Mouse (Mus musculus) MEL (cell line): Measurements from ENCODE around the gene Mmp27. TPM values are rescaled to one million over a fixed set of nuclear protein-coding genes. Genes with fewer than 3 reads are reported as not detected.

Experiments used
- DNase-seq: peaks from one replicate; pipeline ENCODE4 v3.0.0; 2011; ENCODE audit warnings: low read depth, low spot score
- H3K27ac ChIP-seq: 2 replicates; pipeline ENCODE4 v1.5.1; 2012; ENCODE audit warnings: low read depth, mild to moderate bottlenecking, control low read depth, low read length, moderate library complexity; ENCODE audit not compliant: control insufficient read depth
- H3K27me3 ChIP-seq, 2 experiments: fragments of 150-350 bp in 1 of 2; sonication (generic) in 1 of 2; 2 replicates each; pipeline ENCODE4 v1.6.1; 2012; ENCODE audit warnings: low read length in 2 of 2, mild to moderate bottlenecking in 2 of 2, improper control_type of control experiment in 1 of 2, moderate library complexity in 1 of 2; ENCODE audit not compliant: insufficient read depth in 2 of 2, control insufficient read depth in 1 of 2
- H3K36me3 ChIP-seq, 2 experiments: 2 replicates each; pipeline ENCODE4 v1.6.1; 2012 to 2014; ENCODE audit warnings: low read length in 2 of 2, improper control_type of control experiment in 1 of 2, inconsistent platforms in 1 of 2, mild to moderate bottlenecking in 1 of 2; ENCODE audit not compliant: insufficient read depth in 2 of 2, control insufficient read depth in 1 of 2
- H3K4me1 ChIP-seq, 2 experiments: fragments of 150-350 bp in 1 of 2; sonication (generic) in 1 of 2; 2 replicates each; pipeline ENCODE4 v1.6.1; 2012; ENCODE audit warnings: low read length in 2 of 2, improper control_type of control experiment in 1 of 2, mild to moderate bottlenecking in 1 of 2; ENCODE audit not compliant: insufficient read depth in 2 of 2, control insufficient read depth in 1 of 2
- H3K4me3 ChIP-seq, 2 experiments: fragments of 150-350 bp in 1 of 2; sonication (generic) in 1 of 2; 2 replicates each; pipeline ENCODE4 v1.5.1; 2012; ENCODE audit warnings: low read depth in 2 of 2, low read length in 2 of 2, mild to moderate bottlenecking in 2 of 2, moderate library complexity in 2 of 2, control low read depth in 1 of 2, improper control_type of control experiment in 1 of 2; ENCODE audit not compliant: control insufficient read depth in 1 of 2, insufficient read depth in 1 of 2
- H3K79me2 ChIP-seq: 2 replicates; pipeline ENCODE4 v1.6.1; 2012; ENCODE audit warnings: mild to moderate bottlenecking, low read length, moderate library complexity; ENCODE audit not compliant: control insufficient read depth, poor library complexity, insufficient read depth
- H3K9ac ChIP-seq: 2 replicates; pipeline ENCODE4 v1.6.1; 2012; ENCODE audit warnings: low read depth, mild to moderate bottlenecking, control low read depth, low read length, moderate library complexity; ENCODE audit not compliant: control insufficient read depth, poor library complexity, severe bottlenecking
- H3K9me3 ChIP-seq: fragments of 150-350 bp; sonication (generic); replicated peaks from 2 replicates; pipeline ENCODE4 v1.6.1; 2012; ENCODE audit warnings: mild to moderate bottlenecking, low read length, improper control_type of control experiment, moderate library complexity; ENCODE audit not compliant: insufficient read depth
- E2F4 ChIP-seq: IDR thresholded peaks from 2 replicates; pipeline ENCODE4 v1.6.1; 2011; ENCODE audit warnings: low read depth, low read length, improper control_type of control experiment, borderline replicate concordance
- ELF1 ChIP-seq: IDR thresholded peaks from 2 replicates; pipeline ENCODE4 v1.6.1; 2014; ENCODE audit warnings: low read depth, mild to moderate bottlenecking, inconsistent platforms, low read length, improper control_type of control experiment, moderate library complexity
- EP300 ChIP-seq, 2 experiments: IDR thresholded peaks; 2 replicates each; pipeline ENCODE4 v1.6.1; 2011; ENCODE audit warnings: improper control_type of control experiment in 2 of 2, low read length in 2 of 2, low read depth in 1 of 2, mild to moderate bottlenecking in 1 of 2
- ETS1 ChIP-seq: IDR thresholded peaks from 2 replicates; pipeline ENCODE4 v1.6.1; 2012; ENCODE audit warnings: low read depth, mild to moderate bottlenecking, inconsistent platforms, low read length, improper control_type of control experiment, moderate library complexity
- GABPA ChIP-seq: IDR thresholded peaks from 2 replicates; pipeline ENCODE4 v1.6.1; 2012; ENCODE audit warnings: low read depth, mild to moderate bottlenecking, inconsistent platforms, low read length, improper control_type of control experiment, moderate library complexity
- GATA1 ChIP-seq: IDR thresholded peaks from 2 replicates; pipeline ENCODE4 v1.6.1; 2011; ENCODE audit warnings: low read depth, low read length, improper control_type of control experiment
- JUND ChIP-seq: IDR thresholded peaks from 2 replicates; pipeline ENCODE4 v1.6.1; 2011; ENCODE audit warnings: low read depth, mild to moderate bottlenecking, improper control_type of control experiment, low read length
- KAT2A ChIP-seq: conservative IDR thresholded peaks from 2 replicates; pipeline ENCODE4 v1.6.1; 2012; ENCODE audit warnings: low read depth, low read length, improper control_type of control experiment, inconsistent platforms
- MAFK ChIP-seq: IDR thresholded peaks from 2 replicates; pipeline ENCODE4 v1.6.1; 2011; ENCODE audit warnings: low read depth, mild to moderate bottlenecking, low read length, improper control_type of control experiment, borderline replicate concordance
- MAX ChIP-seq: IDR thresholded peaks from 2 replicates; pipeline ENCODE4 v1.6.1; 2011; ENCODE audit warnings: low read length, improper control_type of control experiment
- MAZ ChIP-seq: IDR thresholded peaks from 2 replicates; pipeline ENCODE4 v1.6.1; 2012; ENCODE audit warnings: low read depth, mild to moderate bottlenecking, inconsistent platforms, low read length, improper control_type of control experiment
- MEF2A ChIP-seq: IDR thresholded peaks from 2 replicates; pipeline ENCODE4 v1.6.1; 2014; ENCODE audit warnings: low read depth, mild to moderate bottlenecking, inconsistent platforms, low read length, improper control_type of control experiment; ENCODE audit not compliant: poor library complexity, insufficient replicate concordance, severe bottlenecking; ENCODE audit errors: extremely low read depth
- NRF1 ChIP-seq: IDR thresholded peaks from 2 replicates; pipeline ENCODE4 v1.6.1; 2014; ENCODE audit warnings: low read depth, mild to moderate bottlenecking, inconsistent platforms, low read length, improper control_type of control experiment, moderate library complexity; ENCODE audit not compliant: poor library complexity, insufficient read depth, severe bottlenecking
- POLR2A ChIP-seq, 2 experiments: IDR thresholded peaks; 2 replicates each; pipeline ENCODE4 v1.6.1; 2011 to 2012; ENCODE audit warnings: low read length in 2 of 2, mild to moderate bottlenecking in 2 of 2, control low read depth in 1 of 2, improper control_type of control experiment in 1 of 2, low read depth in 1 of 2, moderate library complexity in 1 of 2; ENCODE audit not compliant: control insufficient read depth in 1 of 2, insufficient read depth in 1 of 2, poor library complexity in 1 of 2
- POLR2AphosphoS2 ChIP-seq: IDR thresholded peaks from 2 replicates; pipeline ENCODE4 v1.6.1; 2011; ENCODE audit warnings: low read length, improper control_type of control experiment
- POLR2AphosphoS5 ChIP-seq: IDR thresholded peaks from 2 replicates; pipeline ENCODE4 v1.6.1; 2012; ENCODE audit warnings: low read depth, borderline replicate concordance, mild to moderate bottlenecking, inconsistent platforms, low read length, moderate library complexity, mixed read lengths
- RCOR1 ChIP-seq: IDR thresholded peaks from 2 replicates; pipeline ENCODE4 v1.6.1; 2012; ENCODE audit warnings: low read depth, mild to moderate bottlenecking, inconsistent platforms, low read length, improper control_type of control experiment
- SIN3A ChIP-seq: IDR thresholded peaks from 2 replicates; pipeline ENCODE4 v1.6.1; 2012; ENCODE audit warnings: low read length, improper control_type of control experiment, inconsistent platforms
- SMC3 ChIP-seq: IDR thresholded peaks from 2 replicates; pipeline ENCODE4 v1.6.1; 2011; ENCODE audit warnings: low read depth, low read length, improper control_type of control experiment
- TAL1 ChIP-seq: IDR thresholded peaks from 2 replicates; pipeline ENCODE4 v1.6.1; 2012; ENCODE audit warnings: mild to moderate bottlenecking, inconsistent platforms, low read length, moderate library complexity, mixed read lengths
- UBTF ChIP-seq: IDR thresholded peaks from 2 replicates; pipeline ENCODE4 v1.6.1; 2012; ENCODE audit warnings: low read depth, mild to moderate bottlenecking, inconsistent platforms, low read length, improper control_type of control experiment, moderate library complexity, borderline replicate concordance; ENCODE audit not compliant: insufficient read depth
- USF1 ChIP-seq: IDR thresholded peaks from 2 replicates; pipeline ENCODE4 v1.6.1; 2014; ENCODE audit warnings: low read depth, mild to moderate bottlenecking, inconsistent platforms, low read length, improper control_type of control experiment, moderate library complexity
- USF2 ChIP-seq, 2 experiments: IDR thresholded peaks; 2 replicates each; pipeline ENCODE4 v1.6.1; 2011 to 2012; ENCODE audit warnings: improper control_type of control experiment in 2 of 2, low read length in 2 of 2, borderline replicate concordance in 1 of 2, inconsistent platforms in 1 of 2, low read depth in 1 of 2, mild to moderate bottlenecking in 1 of 2; ENCODE audit not compliant: insufficient read depth in 1 of 2
- polyA plus RNA-seq, 2 experiments: library from polyadenylated mRNA; stranded (reverse) in 1 of 2; unstranded in 1 of 2; fragments of >175 nt in 1 of 2; fragments of >200 nt in 1 of 2; gene quantifications; 2 replicates each; pipeline versions ENCODE4 v1.2.1 to v1.2.4; 2012; ENCODE audit warnings: low replicate concordance in 2 of 2, low read depth in 1 of 2; ENCODE audit not compliant: insufficient read length in 2 of 2, insufficient read depth in 1 of 2, missing spikeins in 1 of 2
- total RNA-seq: library from RNA; depleted of rRNA; stranded (reverse); fragments of 300-350 nt; gene quantifications from 2 replicates; pipeline ENCODE4 v1.2.3, GENCODE M21; 2012

The Mmp27 gene
- total and polyA plus RNA-seq, 3 experiments: 0.27 TPM; not detected in 2

DNA sequence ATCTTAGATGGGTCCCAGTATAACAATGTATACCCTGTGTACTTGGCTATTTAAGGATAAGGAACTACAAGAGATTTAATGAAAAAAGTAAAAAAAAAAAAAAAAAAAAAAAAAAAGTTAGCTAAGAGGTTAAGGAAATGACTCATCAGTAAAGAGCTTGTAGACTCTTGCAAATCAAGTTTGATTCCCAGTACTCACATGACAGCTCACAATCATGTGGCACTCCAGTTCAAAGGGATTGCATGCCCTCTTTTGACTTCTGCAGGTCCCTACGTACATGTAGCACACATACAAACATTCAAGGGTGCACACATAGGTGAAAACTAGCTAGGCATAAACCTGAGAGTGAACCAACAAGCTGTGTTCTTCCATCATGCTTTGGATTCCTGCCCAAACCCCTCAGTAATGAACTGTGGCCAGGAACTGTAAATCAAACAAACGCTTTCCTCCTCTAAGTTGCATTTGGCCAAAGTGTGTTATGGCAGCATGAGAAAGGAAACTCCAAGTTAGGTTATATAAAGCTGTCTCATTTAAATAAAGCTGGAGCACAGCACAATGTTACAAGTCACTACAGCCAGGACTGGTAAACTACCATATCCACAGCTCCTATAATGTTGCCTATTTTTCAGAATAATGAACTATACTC is 1.6 kb downstream of the Mmp27 start (continued):
- no peak; the same call in 1 of the 2 replicates for TF ChIP-seq MAFK
- no peak for TF ChIP-seq MEF2A
- TF ChIP-seq POLR2AphosphoS5: no peak
- no peak for TF ChIP-seq GABPA
- TF ChIP-seq UBTF: no peak
- TF ChIP-seq SMC3: no peak
- peak; percentile 78; the same call in 1 of the 2 replicates for TF ChIP-seq JUND
- peak; percentile 73; the same call in 1 of the 2 replicates for TF ChIP-seq RCOR1
- peak; percentile 28; the same call in 1 of the 2 replicates for TF ChIP-seq MAX
- TF ChIP-seq ELF1: no peak
- no peak for TF ChIP-seq KAT2A
- no peak for TF ChIP-seq TAL1
- no peak for TF ChIP-seq GATA1

DNA sequence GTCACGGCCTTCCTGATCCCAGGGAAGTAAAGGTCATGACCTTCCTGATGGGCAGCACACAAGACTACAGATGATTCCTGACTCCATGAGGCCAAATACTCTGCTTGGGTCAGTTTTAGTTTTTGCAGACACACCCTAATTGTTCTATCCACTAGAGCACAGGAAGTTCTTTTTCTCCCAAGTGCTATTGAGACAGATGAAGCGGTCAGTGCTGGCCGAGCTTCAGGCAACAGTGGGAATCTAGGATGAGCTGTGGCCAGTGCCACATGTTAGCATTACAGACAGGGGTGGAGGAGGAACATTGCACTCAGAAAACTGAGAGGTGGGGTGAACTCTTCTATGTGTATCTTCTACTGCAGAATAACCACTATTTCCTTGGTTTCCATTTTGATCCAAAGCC is 4.3 kb downstream of the Mmp27 start:
- no peak overlapping the region for H3K9ac ChIP-seq
- DNase-seq: no peak
- H3K36me3 ChIP-seq: peaks cover 0 to 20% of the 10 kb centered on the region in 2 experiments; a peak in 2 of 4 replicates
- H3K4me3 ChIP-seq: no peak overlapping the region
- H3K4me1 ChIP-seq: peaks cover 17 to 18% of the 10 kb centered on the region in 2 experiments
- no peak for TF ChIP-seq ETS1
- TF ChIP-seq JUND: no peak
- TF ChIP-seq MEF2A: no peak
- TF ChIP-seq TAL1: no peak
- no peak for TF ChIP-seq RCOR1
- TF ChIP-seq MAZ: no peak
- no peak for TF ChIP-seq SMC3
- TF ChIP-seq NRF1: no peak
- no peak for TF ChIP-seq POLR2A (IDR thresholded peaks at IDR 0.05; ENCODE audit: control insufficient read depth in 1 of 2, insufficient read depth in 1 of 2, low read depth in 1 of 2, low read length in 2 of 2, poor library complexity in 1 of 2)
- TF ChIP-seq SIN3A: no peak
- no peak for TF ChIP-seq MAX
- no peak for TF ChIP-seq MAFK
- TF ChIP-seq USF1: no peak
- TF ChIP-seq E2F4: no peak
- TF ChIP-seq USF2 (IDR thresholded peaks at IDR 0.05; ENCODE audit: borderline replicate concordance in 1 of 2, insufficient read depth in 1 of 2, low read depth in 1 of 2, low read length in 2 of 2): no peak
- no peak for TF ChIP-seq POLR2AphosphoS2
- no peak for TF ChIP-seq EP300 (IDR thresholded peaks at IDR 0.05; ENCODE audit: low read depth in 1 of 2, low read length in 2 of 2)
- H3K27ac ChIP-seq: no peak overlapping the region
- no peaks in the 10 kb centered on the region for H3K79me2 ChIP-seq
- no peaks in the 10 kb centered on the region for H3K27me3 ChIP-seq
- H3K9me3 ChIP-seq: no peaks in the 10 kb centered on the region
